Mouse (Mus musculus) adrenal gland, postnatal 25 days (tissue): ENCODE results near the gene Slc24a4. TPM values are rescaled to one million over a fixed set of nuclear protein-coding genes. Genes with fewer than 3 reads are reported as not detected.

Experiments used
- DNase-seq: peaks from one replicate; pipeline ENCODE4 v3.0.0; 2021; ENCODE audit warnings: mixed read lengths
- total RNA-seq: library from RNA; stranded (reverse); gene quantifications from 2 replicates; pipeline ENCODE4 v1.2.3, GENCODE M21; 2021

The Slc24a4 gene
- total RNA-seq, 1 experiment from 2014 or later: 1.2 TPM

DNA sequence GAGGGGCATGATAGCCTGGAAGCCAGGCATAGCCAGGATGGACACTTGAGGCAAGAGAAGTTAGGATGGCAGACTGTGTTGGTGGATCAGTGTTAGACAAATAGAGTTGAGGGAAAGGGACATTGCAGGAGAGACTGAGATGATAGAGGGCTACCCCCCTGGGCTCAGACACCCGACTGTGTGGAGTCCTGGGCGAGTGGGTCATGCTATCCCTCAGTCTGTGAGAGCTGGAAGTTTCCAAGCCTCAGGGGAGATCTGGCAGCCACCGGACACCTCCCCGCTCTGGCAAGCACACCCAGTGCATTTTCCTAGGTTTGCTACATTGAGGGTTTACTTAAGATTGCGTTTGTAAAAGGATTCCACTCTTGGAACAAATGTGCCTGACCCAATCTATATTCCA, 157.2 kb downstream of the Slc24a4 start:
- no peak for DNase-seq

DNA sequence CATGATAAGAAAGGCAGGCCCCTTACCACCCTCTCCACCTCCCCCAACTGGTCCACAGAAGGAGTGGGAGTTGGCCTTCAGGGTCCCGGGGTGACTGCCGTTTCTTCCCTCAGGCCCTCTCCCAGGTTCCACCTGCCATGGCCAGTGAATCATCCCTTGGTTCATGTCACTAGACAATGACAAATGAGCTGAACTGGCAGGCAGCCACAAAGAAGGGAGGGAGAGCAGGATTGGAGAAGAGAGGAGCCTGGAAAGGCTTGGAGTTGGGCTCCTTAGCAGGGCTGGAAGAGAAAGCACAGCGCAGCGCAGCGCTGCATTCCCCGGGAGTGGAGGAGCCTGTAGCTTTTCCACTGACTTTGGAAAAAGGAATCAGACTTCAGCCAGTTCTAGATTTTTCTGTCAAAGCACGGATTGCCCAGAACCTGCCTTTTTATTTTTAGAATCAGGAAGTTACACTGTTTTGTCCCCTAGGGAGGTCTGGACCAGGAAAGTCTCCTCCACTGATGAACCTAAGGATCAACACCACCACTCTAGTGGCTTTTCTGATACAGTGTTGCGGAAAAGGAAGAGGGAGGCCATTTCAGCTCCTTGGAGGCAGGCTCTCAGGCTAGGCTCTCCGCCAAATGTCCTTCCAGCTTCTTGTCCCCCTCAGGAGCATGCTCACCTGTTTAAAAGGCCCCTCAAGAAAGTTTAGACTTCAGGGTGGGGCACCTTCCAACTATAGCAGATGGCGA, 158.3 kb downstream of the Slc24a4 start:
- DNase-seq: peak; percentile 90

DNA sequence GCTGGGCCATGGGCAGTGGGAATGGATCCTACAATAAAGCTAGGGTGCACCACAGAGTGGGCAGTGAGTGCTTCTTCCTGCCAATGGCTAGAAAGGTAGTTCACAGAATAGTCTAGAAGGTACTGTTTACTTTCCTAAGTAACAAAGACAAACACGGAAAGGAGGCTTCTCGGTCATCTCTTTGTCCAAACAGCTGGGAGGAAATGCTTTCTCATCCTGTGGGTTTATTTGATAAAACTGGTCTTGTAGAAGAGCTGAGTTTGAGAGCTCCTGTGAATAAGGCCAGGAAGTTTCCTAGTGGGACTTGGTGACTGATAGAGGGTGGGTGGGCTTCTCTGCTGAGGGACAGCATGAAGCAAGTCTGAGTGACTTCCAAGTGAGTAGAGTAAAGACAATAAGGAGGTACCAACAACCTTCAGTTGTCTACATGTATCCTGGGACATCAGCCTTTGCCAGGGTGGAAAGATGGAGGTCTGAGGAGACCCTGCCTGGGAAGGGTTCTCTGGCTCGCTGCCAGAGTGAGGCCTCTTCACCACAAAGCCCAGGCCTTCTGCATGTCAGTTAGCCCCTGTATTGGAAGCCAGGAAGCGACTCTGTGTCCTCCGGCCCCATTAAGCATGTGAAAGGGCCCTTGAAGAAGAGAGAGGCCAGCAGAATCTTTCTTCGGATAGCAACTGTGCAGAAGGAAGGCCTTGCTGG, 159.5 kb downstream of the Slc24a4 start:
- DNase-seq: no peak

DNA sequence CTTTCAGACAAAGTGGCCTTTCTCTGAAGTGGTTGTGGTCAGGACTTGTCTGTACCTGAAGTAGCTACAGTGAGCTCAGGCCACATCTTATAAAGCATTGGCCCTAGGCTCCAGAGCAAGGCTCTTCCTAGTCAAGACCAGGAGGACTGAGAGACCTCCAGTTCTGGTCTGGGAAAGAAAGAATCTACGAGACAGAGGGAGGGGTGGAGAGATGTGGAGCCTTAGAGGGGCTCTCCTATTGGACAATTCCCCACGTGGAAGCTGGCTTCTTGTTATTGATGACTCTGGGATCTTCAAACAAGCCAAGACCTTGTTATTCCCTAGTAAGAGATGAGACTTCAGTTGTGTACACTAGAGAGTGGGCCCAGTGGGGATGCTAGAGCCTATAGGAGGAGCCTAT, 160.3 kb downstream of the Slc24a4 start:
- DNase-seq: no peak

DNA sequence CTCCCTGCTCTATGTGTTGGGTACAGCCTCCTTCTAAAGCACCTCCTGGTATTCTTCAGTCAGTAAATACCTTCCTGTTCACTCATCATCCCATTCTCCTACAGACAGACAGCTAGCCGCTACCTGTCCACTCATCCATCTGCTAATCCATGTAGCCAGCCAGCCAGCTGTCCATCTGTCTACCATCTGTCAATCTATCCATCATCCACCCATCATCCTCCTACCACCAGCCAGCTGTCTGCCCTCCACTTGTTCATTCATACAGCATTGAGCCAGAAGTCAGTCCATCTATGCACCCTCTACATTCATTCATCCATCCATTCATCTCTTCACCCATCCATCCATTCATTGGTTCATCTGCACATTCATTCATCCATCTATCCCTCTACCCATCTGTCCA, 161.0 kb downstream of the Slc24a4 start:
- DNase-seq: no peak

DNA sequence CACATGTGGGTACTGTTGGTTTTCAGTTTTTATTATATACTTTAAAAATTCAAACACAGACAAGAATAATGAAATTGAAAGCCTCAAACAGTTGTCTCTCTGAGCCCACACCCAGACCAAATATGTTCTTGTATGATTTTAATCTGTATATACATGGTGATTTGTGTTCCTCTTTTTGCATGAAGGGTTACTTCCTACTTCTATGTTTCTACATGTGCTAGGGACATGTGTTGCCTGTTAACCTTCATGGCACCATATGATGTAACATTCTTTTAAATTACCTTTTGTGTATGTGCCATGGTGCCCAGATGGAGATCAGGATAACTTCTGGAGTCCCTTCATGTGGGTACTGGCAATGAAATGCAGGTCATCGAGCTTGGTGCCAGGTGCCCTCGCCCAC, 162.1 kb downstream of the Slc24a4 start:
- DNase-seq: no peak

DNA sequence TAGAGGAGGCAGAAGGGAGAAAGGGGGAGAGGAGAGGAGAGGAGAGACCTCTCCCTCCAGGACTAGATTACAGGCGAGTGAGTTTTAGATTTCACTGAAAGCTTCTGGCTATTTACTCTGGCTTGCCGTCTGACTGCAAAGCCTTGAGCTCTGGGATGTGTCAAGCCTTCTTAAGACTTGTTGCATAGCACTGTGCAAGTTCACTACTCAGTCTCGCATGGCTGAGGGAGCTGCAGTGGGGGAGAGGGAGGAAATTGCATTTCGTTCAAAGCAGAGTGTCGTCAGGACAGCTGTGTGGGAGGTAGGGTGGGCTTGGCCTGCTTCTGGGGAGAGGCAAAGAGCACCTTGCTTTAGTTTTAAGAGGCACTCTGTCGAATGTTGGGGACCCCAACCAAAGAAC, 163.2 kb downstream of the Slc24a4 start:
- no peak for DNase-seq

DNA sequence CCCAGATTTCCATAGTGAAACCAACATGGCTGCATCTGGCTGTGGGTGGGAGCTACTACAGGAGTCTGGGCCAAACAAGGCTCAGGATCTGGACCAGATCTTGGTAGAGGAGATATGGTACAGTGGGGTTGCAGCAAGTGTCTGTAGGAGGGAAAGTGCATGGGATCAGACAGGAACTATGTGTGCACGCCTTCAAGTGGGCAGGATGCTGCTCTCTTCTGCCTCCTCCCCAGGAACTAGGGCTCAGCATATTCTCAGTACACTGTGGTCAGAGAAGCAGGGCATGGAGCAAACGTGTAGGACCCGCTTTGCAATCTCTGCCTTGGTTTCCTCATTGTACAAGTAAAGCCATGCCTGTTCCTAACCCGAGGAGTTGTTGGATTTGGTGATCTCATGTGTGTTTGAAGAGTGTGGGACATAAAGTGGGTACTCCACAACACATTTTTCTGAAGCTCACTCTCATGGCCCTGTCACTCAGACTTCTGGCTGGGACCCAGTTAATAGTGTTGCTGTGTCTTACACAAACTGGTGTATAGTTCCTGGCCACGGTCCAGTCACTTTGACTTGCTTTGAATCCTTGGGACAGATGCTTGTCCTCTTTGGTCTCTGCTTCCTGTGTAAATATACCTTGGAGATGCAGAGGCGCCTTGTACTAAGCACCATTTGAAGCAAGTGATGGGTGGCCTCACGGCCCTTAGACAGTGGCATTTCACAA, 164.1 kb downstream of the Slc24a4 start:
- no peak for DNase-seq

DNA sequence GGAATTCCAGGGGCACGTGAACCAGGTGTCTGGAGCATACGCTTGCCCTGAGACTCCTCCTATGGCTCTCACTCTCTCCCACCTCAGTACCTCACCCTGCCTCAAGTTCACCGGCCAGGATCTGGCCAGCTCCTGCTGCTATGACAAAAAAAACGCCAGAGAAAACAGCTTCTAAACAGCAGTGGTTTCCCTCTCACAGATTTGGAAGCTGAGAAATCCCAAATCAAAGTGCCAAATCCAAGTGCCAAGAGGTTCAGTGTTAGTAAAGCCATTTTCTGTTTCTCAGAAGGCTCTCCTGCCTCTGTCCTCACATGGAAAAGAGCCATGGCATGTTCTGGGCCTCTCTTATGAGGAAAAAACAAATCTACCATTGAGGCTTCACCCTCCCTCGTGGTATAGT, 166.1 kb downstream of the Slc24a4 start:
- DNase-seq: no peak

DNA sequence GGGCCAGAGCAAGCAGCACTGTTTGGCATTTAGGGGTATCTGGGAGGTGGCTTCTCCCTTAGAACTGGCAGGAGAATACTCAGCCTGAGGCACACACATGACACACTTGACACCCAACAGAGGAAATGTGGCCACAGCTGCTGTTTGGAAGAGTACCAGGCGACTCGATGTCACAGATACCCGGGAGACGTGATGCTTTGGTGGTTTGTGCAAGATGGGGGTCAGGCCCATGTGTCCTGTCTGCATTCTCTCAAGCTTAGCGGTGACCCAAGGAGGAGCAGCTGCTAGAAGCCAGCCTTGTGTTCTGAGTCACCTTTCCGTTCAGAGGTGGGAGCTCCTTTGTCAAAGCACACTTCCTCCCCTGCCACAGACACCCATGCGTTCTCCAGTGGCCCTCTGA, 166.7 kb downstream of the Slc24a4 start:
- no peak for DNase-seq

DNA sequence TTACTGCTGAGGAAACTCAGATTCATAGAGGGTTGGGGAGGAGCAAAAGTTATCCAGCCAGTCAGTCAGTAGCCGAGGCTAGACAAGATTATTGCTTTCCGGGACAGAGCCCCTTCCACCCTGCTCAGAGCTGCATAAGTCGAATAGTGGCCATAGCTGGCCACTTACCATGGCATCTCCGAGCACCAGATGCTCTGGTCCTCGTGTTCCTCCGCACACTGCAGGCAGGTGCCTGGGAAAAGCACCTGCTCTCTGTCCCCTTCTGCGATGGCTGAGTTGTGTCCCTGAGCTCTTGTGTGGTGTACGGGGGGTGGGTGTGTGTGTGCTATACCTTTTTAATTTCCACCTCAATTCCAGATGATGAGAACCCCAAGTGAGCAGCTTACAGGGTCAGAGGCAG, 167.1 kb downstream of the Slc24a4 start:
- no peak for DNase-seq

DNA sequence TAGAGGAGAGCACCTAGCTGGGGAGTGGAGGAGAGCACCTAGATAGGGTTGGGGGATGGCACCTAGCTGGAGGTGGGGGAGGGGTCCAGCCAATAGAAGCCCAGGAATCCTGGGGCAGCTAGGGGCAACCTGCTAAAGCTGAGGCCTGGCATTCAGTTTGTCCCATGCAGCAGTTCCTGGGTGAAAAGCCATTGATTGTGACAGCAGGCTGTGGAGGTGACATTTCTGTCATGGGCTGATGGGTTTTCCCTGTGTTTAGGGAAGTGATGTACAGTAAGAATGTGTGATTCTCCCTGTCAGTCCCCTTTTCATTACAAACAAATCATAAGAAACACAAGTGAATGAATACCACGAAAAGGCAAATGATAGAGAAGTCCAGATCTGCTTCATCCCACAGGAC, 167.8 kb downstream of the Slc24a4 start:
- no peak for DNase-seq

DNA sequence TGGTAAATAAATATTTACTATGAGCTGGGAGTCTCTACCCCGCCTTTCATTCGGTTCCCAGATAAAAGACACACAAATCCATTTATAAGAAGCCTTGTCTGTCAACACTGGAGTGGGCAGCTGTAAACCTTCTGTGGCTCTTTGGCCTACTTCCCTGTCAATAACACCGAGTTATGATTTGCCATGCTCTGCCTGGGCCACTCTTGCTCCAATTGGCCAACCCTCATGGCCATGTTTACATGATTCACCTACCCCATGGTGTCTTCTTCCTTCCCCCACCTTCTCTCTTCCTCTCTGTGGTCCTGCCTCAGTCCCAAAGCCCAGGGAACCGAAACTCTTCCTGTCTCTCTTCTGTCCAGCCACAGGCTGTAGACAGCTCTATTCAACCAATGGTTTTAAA, 168.4 kb downstream of the Slc24a4 start:
- DNase-seq: no peak

DNA sequence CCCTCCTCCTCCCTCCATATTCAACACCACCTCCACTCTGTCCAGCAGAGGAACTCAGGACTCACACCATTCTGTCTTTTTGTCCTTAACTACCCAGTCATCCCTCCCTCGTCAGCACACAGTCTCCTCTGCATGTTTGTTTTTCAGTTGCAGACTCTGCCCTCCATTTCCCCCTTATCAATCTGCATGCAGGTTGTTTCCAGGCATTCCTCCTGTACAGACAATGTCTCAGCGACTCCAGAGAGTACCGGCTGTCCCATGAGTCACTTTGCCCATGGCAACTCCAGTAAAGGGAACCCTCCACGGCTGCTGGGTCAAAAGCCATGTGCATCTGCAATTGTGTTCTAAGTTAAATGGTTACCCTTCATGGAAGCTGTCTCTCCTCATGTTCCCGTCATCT, 170.7 kb downstream of the Slc24a4 start:
- no peak for DNase-seq

DNA sequence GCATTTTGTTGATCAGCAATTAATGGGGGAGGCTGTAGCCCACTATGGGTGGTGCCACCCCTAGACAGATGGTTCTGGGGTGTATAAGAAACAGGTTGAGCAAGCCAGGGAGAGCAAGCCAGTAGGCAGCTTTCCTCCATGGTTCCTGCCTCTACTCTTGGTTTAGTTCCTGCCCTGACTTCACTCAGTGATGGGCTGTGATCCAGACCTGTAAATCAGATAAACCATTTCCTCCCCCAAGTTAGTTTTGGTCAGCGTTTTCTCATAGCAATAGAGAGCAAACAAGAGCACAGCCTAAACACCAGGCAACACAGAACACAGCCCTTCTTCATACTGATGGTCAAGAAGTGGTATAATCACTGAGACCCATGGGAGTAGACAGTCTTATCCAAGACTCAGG, 173.1 kb downstream of the Slc24a4 start:
- no peak for DNase-seq

DNA sequence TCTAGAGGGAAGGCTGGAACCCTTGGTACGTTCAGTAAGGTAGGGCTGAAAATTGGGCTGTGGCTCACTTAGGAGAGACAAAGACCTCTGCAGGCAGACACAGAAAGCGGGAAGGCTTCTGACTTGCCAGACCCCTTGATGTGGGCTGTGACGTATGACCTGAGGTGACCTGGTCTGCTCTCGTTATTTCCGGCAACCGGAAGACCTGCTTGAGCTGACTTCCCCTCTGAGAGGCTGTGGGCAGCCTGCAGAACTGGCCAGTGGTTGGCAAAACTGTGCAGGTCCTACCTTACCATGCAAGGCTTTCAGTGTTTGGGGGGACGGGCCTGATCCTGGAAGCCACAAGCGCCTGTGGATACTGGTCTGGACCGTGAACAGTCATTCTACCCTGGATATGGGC, 173.8 kb downstream of the Slc24a4 start:
- DNase-seq: no peak

DNA sequence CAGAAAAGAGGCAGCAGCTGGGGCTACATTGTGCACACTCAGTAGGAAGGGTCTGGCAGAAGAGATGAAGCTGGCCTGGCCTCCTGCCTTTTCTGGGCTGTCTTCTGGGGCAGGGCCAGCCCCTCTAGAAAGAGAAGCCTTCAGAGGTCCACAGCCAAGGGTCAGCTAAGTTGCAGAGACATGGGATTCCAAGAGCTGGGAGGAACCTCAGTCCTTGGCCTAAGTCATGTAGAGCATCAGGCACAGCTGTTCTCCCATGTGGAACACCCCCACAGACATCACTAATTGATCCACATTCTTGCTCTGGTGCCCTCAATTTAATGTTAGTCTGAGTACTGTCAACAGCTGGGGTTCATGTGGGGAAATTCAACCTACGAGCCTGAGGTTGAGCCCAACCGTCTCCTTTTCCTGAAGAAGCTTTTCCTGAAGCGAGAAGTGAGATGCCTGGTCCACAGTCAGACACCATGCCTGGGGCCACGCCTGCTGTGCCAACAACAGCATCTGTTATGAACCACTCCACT, 174.4 kb downstream of the Slc24a4 start:
- no peak for DNase-seq

DNA sequence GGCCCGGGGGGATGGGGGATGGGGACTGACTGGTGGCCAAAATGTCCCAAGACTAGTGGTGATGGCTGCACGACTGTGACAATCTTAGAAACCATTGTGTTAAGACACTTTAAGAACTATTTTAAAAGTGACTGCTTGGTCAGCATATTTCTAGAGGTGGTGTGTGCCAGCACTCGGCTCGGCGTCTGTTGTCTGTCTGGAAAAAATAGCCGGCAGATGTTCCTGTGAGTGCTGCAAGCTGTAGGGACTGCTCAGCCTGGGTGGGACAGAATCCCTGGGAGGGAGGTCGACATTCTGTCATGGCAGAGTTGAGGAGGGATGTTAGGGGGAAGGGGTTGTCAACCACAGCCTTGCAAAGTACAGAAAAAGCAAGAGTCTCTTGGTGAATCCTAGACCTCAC, 175.3 kb downstream of the Slc24a4 start:
- DNase-seq: no peak

DNA sequence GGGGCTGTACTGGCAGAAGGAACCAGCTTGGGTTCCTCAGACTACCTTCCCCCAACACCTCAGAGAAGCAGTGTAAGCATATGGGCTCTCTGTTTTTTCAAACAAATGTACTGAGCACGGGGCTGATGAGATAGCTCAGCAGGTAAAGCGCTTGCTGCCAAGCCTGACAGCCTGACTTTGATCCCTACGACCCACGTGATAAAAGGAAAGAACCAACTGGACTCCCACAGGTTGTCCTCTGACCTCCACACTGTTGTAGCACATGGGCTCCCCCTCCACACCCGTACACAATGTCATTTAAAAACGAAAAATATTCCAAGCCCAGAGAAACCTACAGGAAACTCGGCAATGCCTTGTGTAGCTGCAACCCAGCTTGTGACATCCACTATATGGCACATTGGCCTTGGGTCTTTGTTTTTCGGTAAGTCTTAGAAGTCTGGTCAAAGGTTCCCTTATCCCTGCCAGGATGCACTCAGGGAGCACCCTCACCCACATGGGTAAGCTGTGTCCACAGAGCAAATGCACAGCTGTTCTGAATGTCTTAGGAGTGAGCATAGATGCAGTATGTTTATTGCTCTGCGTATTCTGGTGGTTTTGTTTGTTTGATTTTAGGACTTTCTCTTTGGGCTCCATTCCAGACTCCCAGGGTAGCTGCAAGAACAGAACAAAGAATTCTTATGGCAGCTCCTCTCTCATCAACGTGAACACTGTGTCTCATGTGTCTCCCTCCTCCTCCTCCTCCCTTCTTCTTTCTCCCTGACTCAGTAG, 176.7 kb downstream of the Slc24a4 start:
- DNase-seq: no peak

DNA sequence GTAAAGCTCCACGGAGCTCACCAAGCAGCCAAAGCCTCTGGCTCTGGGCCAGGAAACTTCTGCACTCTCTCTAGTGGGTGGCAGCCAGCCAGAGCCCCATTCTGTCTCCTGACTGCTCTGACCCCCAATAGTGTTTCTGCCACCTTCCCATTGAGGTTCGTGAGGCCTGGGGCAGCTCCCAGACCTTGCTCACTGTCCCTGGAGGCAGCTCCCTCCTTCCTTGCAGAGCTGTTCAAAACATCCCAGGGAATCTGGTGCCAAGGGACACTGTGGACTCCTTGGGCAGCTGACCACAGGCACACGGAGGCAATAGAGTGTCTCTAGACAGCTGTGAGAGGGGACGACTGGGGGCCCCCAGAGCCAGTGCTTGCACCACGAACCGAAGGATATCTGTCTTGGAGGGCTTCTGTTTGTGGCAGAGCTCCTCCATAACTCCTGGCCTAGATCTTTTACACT, 179.5 kb downstream of the Slc24a4 start:
- peak; percentile 47 for DNase-seq

DNA sequence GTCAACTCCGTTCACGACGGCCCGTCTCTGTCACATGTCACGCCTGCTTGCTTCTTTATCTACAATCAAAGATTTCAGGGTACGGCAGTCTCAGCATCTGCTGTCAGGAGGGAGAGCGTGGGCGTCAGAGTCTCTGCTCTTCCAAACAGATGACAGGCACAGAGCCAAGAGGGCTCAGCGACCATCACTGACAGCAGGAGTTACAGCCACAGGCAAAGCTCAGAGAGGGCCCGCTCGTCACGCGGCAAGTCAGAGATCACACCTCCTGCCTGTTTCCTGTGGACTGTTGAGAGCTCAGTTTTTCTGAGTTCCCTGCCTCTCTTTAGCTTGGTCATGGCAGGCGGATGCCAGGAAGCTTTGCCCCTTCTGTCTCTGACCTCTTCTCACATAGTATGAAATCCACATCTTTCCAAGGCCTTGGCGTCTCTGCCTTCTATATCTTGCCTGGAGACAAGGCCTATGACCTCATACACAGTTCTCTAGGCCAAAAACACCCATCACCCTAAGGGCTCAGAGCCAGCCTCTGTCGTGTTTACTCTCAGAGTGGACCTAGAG, 180.0 kb downstream of the Slc24a4 start:
- DNase-seq: peak; percentile 51
